Mouse (Mus musculus) ES-Bruce4 (cell line): Measurements from ENCODE around the gene Shisa9. TPM values are rescaled to one million over a fixed set of nuclear protein-coding genes. Genes with fewer than 3 reads are reported as not detected.

Experiments
- H3K27ac ChIP-seq: 2 replicates; pipeline ENCODE4 v1.5.1; 2012; ENCODE audit warnings: low read length, inconsistent platforms; ENCODE audit not compliant: insufficient read depth
- H3K27me3 ChIP-seq: 2 replicates; pipeline ENCODE4 v1.6.1; 2012; ENCODE audit warnings: mild to moderate bottlenecking, low read length, inconsistent platforms; ENCODE audit not compliant: control insufficient read depth, poor library complexity, insufficient read depth, severe bottlenecking
- H3K36me3 ChIP-seq: 2 replicates; pipeline ENCODE4 v1.6.1; 2012; ENCODE audit warnings: inconsistent platforms, mild to moderate bottlenecking, low read length, moderate library complexity; ENCODE audit not compliant: control insufficient read depth, poor library complexity, insufficient read depth, severe bottlenecking
- H3K4me1 ChIP-seq: one replicate; pipeline ENCODE4 v1.8.1; 2011; ENCODE audit warnings: low read length; ENCODE audit not compliant: control insufficient read depth, insufficient read depth
- H3K4me3 ChIP-seq: 2 replicates; pipeline ENCODE4 v1.5.1; 2011; ENCODE audit warnings: low read depth, mild to moderate bottlenecking, low read length
- H3K9ac ChIP-seq: 2 replicates; pipeline ENCODE4 v1.6.1; 2012; ENCODE audit warnings: low read depth, mild to moderate bottlenecking, inconsistent platforms; ENCODE audit not compliant: poor library complexity, severe bottlenecking
- H3K9me3 ChIP-seq: replicated peaks from 2 replicates; pipeline ENCODE4 v1.6.1; 2012; ENCODE audit warnings: mild to moderate bottlenecking, low read length, inconsistent platforms; ENCODE audit not compliant: control insufficient read depth, poor library complexity, insufficient read depth, severe bottlenecking
- CTCF ChIP-seq: IDR thresholded peaks from one replicate; pipeline ENCODE4 v1.8.1; 2011; ENCODE audit warnings: low read depth, low read length
- EP300 ChIP-seq: IDR thresholded peaks from 2 replicates; pipeline ENCODE4 v1.6.1; 2011; ENCODE audit warnings: low read depth, low read length; ENCODE audit not compliant: insufficient read depth
- POLR2A ChIP-seq: IDR thresholded peaks from one replicate; pipeline ENCODE4 v1.8.1; 2011; ENCODE audit warnings: low read length; ENCODE audit not compliant: insufficient read depth
- polyA plus RNA-seq: library from polyadenylated mRNA; stranded (reverse); fragments of >200 nt; gene quantifications from 2 replicates; pipeline ENCODE4 v1.2.4, GENCODE M21; 2011; ENCODE audit warnings: low read depth; ENCODE audit not compliant: missing spikeins, insufficient read depth, insufficient read length

The Shisa9 gene
- polyA plus RNA-seq, 1 experiment = 0.46 TPM

DNA sequence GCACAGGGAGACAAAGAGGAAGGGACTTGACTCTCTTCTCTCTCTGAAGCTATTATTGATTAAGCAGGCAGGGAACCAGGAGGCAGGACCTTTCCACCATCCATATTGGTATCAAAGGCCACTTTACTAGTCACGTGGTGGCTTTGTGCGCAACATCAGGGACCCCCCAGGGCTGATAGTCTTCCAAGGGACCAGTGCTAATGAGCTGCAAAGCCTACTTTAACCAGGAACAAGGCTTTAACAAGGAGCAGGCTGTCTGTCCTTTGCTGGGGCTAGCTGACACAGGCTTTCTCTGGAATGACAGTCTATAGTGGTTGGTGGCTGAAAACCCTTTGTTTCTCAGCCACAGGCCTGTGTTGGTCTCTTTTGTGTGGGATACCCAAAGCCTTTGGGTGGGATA is 92.8 kb downstream of the Shisa9 start:
- TF ChIP-seq POLR2A = no peak
- no peak for TF ChIP-seq EP300
- TF ChIP-seq CTCF = no peak
- Histone ChIP-seq H3K9ac (no peak overlapping the region), H3K27me3 (no peaks in the 10 kb centered on the region), H3K4me1 (no peaks in the 10 kb centered on the region), H3K4me3 (no peak overlapping the region), H3K27ac (no peak overlapping the region), H3K9me3 (no peaks in the 10 kb centered on the region), H3K36me3 (no peaks in the 10 kb centered on the region)

- TF ChIP-seq CTCF (no peak), POLR2A (no peak), EP300 (no peak)
- no peaks in the 10 kb centered on the region for H3K27me3 ChIP-seq
- H3K36me3 ChIP-seq = no peaks in the 10 kb centered on the region
- H3K9me3 ChIP-seq = no peaks in the 10 kb centered on the region
- no peaks in the 10 kb centered on the region for H3K4me1 ChIP-seq
- no peak overlapping the region for H3K4me3 ChIP-seq
- H3K27ac ChIP-seq = no peak overlapping the region
- no peak overlapping the region for H3K9ac ChIP-seq
Measured at GRCm38 (mm10) chr16:12083082-12083481, 99.2 kb downstream of the Shisa9 start.

DNA sequence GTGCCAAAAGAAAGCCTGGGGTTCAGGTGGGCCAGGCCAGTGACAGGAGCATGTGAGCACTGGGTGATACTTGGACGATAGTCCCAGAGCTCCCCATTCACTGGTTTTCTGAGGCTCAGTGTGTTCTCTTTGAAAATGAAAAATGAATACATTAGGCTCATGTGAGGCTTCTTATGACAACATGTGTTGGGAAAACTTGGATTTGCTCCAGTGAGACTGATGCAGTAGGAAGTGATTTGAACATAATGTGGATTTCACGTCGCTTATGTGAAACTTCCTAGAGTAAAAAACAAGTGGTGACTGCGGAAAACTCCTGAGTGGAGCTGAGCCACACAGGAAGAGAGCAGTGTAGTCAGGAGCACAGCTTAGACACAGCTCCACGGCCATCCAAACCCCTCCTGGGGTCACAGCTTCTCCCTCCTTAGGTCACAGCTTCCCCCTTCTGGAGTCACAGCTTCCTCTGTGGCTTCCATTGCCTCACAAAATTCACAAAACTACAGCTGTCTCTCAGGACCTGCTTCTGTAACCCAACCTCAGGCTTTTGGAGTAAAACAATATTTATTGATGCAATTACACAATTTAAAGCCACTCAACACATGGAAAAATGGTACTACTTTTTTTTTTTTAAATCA is 106.8 kb downstream of the Shisa9 start:
- Histone ChIP-seq H3K9me3 (no peaks in the 10 kb centered on the region), H3K4me1 (no peaks in the 10 kb centered on the region), H3K27me3 (no peaks in the 10 kb centered on the region; the same call in 1 of the 2 replicates), H3K36me3 (no peaks in the 10 kb centered on the region), H3K4me3 (no peak overlapping the region), H3K9ac (no peak overlapping the region), H3K27ac (no peak overlapping the region)
- TF ChIP-seq POLR2A = no peak

GRCm38 (mm10) chr16:12093253-12093652 is 109.3 kb downstream of the Shisa9 start:
- H3K9ac ChIP-seq = no peak overlapping the region
- no peak overlapping the region for H3K27ac ChIP-seq
- H3K4me3 ChIP-seq = no peak overlapping the region
- no peaks in the 10 kb centered on the region for H3K9me3 ChIP-seq
- no peaks in the 10 kb centered on the region for H3K36me3 ChIP-seq
- no peaks in the 10 kb centered on the region; the same call in 1 of the 2 replicates for H3K27me3 ChIP-seq
- no peak for TF ChIP-seq EP300
- no peak for TF ChIP-seq POLR2A
- no peak for TF ChIP-seq CTCF
- no peaks in the 10 kb centered on the region for H3K4me1 ChIP-seq

DNA sequence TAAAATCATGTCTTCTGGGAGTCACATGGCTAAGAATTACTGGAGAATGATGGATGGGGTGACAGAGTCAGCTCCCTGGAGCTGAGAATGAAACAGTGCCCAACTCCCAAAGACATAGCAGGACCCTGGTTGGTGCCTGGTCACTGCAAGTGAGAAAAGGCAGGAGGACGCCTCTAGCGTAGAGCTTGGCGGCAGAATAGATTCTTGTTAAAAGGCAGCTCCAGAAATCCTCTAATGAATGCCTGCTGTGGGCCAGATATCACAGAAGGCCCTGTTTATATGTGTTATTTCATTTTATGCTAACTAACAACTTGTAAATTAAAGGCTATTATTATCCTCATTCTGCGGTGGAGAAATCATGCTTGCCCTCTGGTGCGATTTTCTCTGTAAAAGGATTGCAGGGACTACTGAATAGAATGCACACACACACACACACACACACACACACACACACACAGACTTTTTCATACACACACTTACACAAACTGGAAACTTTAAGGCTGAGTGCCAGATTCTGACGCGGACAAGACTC is 110.9 kb downstream of the Shisa9 start:
- Histone ChIP-seq H3K4me1 (no peaks in the 10 kb centered on the region), H3K27ac (no peak overlapping the region), H3K9me3 (no peaks in the 10 kb centered on the region), H3K27me3 (no peaks in the 10 kb centered on the region), H3K4me3 (no peak overlapping the region), H3K36me3 (no peaks in the 10 kb centered on the region), H3K9ac (no peak overlapping the region)
- TF ChIP-seq CTCF (no peak), EP300 (no peak), POLR2A (no peak)

DNA sequence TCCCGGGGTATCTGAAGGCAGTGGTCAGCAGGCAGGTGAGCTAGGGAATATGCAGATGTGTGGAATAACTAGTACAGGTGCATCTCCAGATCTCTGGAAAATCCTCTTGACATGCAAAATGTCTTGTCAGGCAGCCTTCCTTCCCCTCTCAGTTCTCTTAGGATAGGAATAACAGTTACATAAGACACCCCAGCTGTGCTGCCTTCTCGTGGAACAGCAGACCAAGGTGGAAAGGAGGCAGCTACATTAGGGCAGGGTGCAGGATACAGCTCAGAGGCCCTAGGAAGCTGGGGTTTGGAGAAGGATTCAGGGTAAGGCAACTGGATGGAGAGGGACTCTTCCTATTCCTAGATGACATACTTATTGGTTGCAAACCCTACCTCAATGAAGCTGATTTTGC is 111.5 kb downstream of the Shisa9 start:
- Histone ChIP-seq H3K36me3 (no peaks in the 10 kb centered on the region), H3K27ac (no peak overlapping the region), H3K9me3 (no peaks in the 10 kb centered on the region), H3K4me3 (no peak overlapping the region), H3K9ac (no peak overlapping the region), H3K4me1 (no peaks in the 10 kb centered on the region), H3K27me3 (no peaks in the 10 kb centered on the region)
- no peak for TF ChIP-seq EP300
- TF ChIP-seq POLR2A = no peak
- TF ChIP-seq CTCF = no peak
